Mouse (Mus musculus): ENCODE measurements at regions not wholly inside any gene's neighbourhood (a gene's known extent, or its start where the extent isn't known, plus 50 kb on each side); places are given as distances from the start of the nearest gene placed in this dataset.

- no peak for TF ChIP-seq POLR2A (IDR thresholded peaks at IDR 0.05; ENCODE audit: insufficient read depth, low read length)
- TF ChIP-seq CTCF (IDR thresholded peaks at IDR 0.05; ENCODE audit: low read depth, low read length) = no peak
These were observed 76.3 kb downstream of the Cpn2 start for GRCm38 (mm10) chr16:30190935-30191514.
